Mouse (Mus musculus): Measurements from ENCODE around the gene Hyls1.
"Not testable (repeated sequence)": the region's sequence is repeated elsewhere in the genome, so short reads cannot be mapped to it uniquely, and the experiment has no call there.

Gene Hyls1

GRCm38 (mm10) chr9:35569571-35570534 is at the start of gene Hyls1, which contains the start of gene Pate2:
Gene Hyls1, minus strand, starts transcription at chr9:35570398.
Gene Pate2, plus strand, starts transcription at chr9:35570284.
- DNase-seq = peak; percentile 96

DNA sequence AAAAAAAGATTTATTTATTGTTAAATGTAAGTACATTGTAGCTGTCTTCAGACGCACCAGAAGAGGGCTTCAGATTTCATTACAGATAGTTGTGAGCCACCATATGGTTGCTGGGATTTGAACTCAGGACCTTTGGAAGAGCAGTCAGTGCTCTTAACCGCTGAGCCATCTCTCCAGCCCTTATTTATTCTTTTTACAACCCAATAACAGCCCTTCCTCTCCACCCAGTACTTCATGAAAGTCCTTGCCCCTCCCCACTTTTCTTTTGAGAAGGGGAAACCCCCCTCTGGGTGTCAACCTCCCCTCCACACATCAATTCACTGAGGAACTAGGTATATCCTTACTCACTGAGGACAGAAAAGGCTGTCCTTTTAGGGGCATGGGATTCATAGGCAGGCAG is 46.6 kb upstream of the Hyls1 start:
- DNase-seq = not testable (repeated sequence)

- DNase-seq = no peak
Observed at GRCm38 (mm10) chr9:35614005-35614404, 43.8 kb upstream of the Hyls1 start.

DNA sequence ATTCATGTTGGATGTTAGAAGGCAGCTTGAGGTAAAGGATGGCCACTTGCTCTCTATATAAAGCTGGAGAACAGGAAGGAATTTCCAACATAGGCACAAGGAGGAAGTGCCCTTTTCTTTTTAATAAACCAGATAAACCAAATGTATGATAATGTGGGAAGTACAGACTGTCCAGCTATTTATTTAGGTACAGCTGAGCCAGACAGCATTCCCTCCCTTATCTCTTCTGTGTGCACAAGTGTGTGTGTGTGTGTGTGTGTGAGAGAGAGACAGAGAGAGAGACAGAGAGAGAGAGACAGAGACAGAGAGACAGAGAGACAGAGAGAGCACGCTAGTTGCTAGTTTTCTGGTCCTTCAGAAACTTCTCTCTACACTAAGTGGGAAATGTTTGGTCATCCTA is 41.6 kb upstream of the Hyls1 start, which contains the start of gene Pate4:
Gene Pate4 (minus strand): TSS at position 101 of the 400 bp plus-strand sequence.
- DNase-seq = no peak

DNA sequence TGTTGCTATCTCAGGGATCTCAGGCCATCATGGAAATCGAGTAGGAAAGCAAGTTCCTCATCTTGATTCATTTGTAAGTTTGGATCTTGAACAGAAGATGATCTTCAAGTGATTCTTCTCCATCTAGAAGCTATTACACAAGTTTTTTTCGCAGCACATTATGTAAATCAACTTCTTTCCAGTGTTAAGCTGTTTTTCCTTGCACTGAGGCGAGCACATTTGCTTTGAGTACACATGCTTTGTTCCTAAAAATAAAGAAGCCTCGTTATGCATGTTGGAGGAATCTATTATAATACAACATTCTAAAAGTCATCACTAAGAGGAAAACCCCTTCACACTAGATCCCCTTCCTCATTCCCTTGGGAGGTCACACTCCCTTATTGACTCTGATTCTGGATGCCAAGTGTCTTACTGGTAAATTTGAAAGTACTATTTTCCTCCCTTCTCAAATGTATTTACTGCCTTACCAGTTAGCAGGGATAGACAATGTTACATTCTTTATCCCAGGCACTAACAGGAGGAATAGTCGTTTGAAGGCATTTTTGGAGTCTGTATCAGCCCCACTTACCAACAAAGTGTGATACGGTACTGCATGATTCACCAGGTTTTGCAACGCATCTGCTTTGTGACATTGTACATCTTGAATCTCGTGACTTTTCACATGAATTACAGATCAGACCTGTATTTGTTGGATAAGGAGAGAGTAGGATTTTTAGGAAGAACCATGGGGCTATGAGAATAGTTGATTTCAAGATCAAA is 37.6 kb upstream of the Hyls1 start:
- no peak for DNase-seq

- no peak for DNase-seq
Observed at GRCm38 (mm10) chr9:35592903-35593302, 22.7 kb upstream of the Hyls1 start.

DNA sequence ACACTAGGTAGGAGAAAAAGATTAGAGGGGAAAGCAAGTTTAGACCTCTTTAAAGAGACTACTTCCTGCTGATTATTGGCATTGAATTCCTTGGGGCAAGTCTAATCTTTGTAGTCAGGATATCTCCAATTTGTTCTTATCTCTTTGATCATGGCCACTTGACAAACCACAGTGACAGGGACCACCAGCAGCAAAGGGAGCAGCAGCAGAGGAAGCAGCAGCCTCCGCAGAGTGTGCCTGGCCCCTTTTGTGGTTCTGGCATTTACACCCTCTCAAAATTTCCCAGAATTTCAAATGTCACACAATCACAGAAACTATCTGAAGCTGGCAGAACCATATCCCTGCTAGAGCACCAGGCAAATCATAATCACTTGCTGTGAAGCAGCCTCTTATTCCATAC is 17.5 kb upstream of the Hyls1 start:
- DNase-seq = no peak

- DNase-seq = no peak
Observed at GRCm38 (mm10) chr9:35574416-35574815, 4.2 kb upstream of the Hyls1 start.

- no peak for DNase-seq
Observed at GRCm38 (mm10) chr9:35570663-35571062, 465 bp upstream of the Hyls1 start.

- no peak for DNase-seq
Observed at GRCm38 (mm10) chr9:35567995-35568394, 2.2 kb downstream of the Hyls1 start.

- DNase-seq = no peak
Observed at GRCm38 (mm10) chr9:35564536-35565240, 5.5 kb downstream of the Hyls1 start.

GRCm38 (mm10) chr9:35561583-35561982 is 8.6 kb downstream of the Hyls1 start:
- DNase-seq = no peak

DNA sequence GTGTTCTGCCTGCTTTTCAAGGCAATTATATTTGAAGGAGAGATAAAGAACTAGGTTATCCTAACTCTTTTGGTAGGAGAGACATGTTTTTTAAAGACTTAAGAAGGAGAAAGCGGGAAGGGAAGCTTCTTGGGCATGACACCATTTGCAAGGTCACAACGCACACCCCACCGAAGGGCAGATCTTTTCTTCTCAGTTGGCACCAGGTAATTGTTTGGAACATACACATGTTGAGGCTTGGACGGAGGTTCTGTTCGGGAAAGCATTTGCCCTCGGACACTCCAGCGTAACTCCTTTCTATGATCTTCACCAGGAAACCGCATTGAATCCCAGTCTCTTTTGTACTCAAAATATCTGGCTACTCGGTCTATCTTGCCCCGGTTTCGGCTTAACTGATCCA is 9.1 kb downstream of the Hyls1 start:
- DNase-seq = no peak

DNA sequence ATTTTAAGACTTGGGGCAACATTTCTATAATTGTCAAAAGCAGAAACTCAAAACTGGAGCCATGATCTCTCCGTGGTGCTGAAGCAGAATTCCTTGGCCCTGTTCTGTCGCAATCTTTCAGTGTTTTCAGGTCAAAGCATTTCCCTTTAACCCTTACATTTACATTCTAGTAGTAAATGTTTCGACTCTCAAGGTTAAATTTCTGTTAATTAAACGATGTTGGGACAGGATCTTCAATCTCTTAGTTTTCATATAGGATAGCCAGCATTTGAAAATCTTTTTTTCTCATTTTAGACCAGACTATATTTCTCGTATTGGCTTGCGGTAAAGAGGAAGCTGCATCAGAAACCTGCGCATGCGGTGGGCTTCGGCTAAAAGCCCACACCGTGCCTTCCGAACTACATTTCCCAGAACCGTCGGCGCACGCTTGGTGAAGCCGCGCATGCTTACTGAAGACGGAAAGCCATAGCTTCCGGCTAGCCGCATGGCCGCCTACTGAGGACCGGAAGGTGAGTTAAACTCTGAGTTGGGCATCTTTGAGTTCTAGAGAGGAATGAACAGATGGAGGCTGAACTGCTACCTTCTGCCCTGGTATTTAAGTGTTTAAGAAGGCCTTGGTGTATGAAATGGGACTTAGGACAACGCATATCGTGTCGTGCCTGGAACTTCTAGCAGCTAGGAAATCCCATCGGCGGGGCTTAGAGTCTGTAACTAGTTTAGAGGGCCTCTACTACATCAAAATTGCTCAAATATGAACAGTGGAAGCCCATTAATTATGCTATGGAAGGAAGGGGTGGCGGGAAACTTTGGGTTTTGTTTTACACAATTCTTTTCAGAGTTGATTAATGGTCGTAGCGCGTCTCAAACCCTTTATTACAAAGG is 10.9 kb downstream of the Hyls1 start:
- peak; percentile 80 for DNase-seq

- no peak for DNase-seq
Observed at GRCm38 (mm10) chr9:35558257-35559008, 11.8 kb downstream of the Hyls1 start, which contains the start of the genes Ddx25 and Pus3. Gene Ddx25, minus strand, starts transcription at chr9:35558528. Gene Pus3, plus strand, starts transcription at chr9:35558595.

- no peak for DNase-seq
Observed at GRCm38 (mm10) chr9:35556494-35557102, 13.6 kb downstream of the Hyls1 start.

DNA sequence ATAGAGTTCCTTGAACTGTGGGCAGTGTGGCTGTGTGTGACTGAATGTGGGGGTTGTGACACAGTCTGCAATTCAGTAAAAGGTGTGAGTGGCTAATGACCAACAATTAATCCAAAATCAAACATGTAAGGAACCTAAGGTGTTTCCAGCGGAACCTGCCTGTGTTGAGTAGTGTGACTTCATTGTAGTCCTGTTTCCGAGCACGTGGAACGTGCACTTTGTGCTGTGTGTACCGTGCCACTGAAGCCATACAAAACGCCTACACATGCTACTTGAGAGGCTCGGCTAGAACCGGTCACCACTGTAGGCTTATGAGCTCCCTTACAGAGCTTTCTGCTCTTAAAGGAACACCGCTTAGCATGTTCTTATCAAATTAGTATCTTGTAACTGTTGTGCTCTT is 21.7 kb downstream of the Hyls1 start:
- no peak for DNase-seq

GRCm38 (mm10) chr9:35546745-35547144 is 23.5 kb downstream of the Hyls1 start:
- no peak for DNase-seq

- no peak for DNase-seq
Observed at GRCm38 (mm10) chr9:35545704-35546103, 24.5 kb downstream of the Hyls1 start.

GRCm38 (mm10) chr9:35544666-35545065 is 25.5 kb downstream of the Hyls1 start:
- DNase-seq = peak; percentile 17

Data from lung, postnatal 10 days (tissue).